Mouse (Mus musculus) hindbrain, embryonic 16.5 days (tissue): ENCODE measurements around the gene Gins1. TPM values are rescaled to one million over a fixed set of nuclear protein-coding genes. Genes with fewer than 3 reads are reported as not detected.

Experiments used
- ATAC-seq: fragments of 200-750 bp; cut with Nextera tagmentation; 2 replicates; pipeline ENCODE4 v1.8.0; 2017; ENCODE audit warnings: moderate TSS enrichment, moderate library complexity
- H3K27ac ChIP-seq: fragments of 300-500 bp; sonication (generic); 2 replicates; pipeline ENCODE4 v1.5.1; 2014; ENCODE audit warnings: low read depth, mild to moderate bottlenecking, control low read depth, low read length, moderate library complexity
- H3K27me3 ChIP-seq: fragments of 300-500 bp; sonication (generic); replicated peaks from 2 replicates; pipeline ENCODE4 v1.6.1; 2014; ENCODE audit warnings: low read length; ENCODE audit not compliant: control insufficient read depth, insufficient read depth
- H3K36me3 ChIP-seq: fragments of 300-500 bp; sonication (generic); 2 replicates; pipeline ENCODE4 v1.6.1; 2014; ENCODE audit warnings: mild to moderate bottlenecking, low read length, moderate library complexity, mixed read lengths; ENCODE audit not compliant: control insufficient read depth, insufficient read depth
- H3K4me1 ChIP-seq: fragments of 300-500 bp; sonication (generic); 2 replicates; pipeline ENCODE4 v1.6.1; 2014; ENCODE audit warnings: low read depth, low read length; ENCODE audit not compliant: control insufficient read depth, insufficient read depth
- H3K4me2 ChIP-seq: fragments of 300-500 bp; sonication (generic); 2 replicates; pipeline ENCODE4 v1.6.1; 2014; ENCODE audit warnings: mild to moderate bottlenecking, low read length, control low read depth, moderate library complexity
- H3K4me3 ChIP-seq: fragments of 300-500 bp; sonication (generic); 2 replicates; pipeline ENCODE4 v1.5.1; 2014; ENCODE audit warnings: mild to moderate bottlenecking, low read length, control low read depth, moderate library complexity
- H3K9ac ChIP-seq: fragments of 300-500 bp; sonication (generic); 2 replicates; pipeline ENCODE4 v1.6.1; 2014; ENCODE audit warnings: low read depth, mild to moderate bottlenecking, control low read depth, low read length, moderate library complexity
- H3K9me3 ChIP-seq: fragments of 300-500 bp; sonication (generic); 2 replicates; pipeline ENCODE4 v1.6.1; 2014; ENCODE audit warnings: mild to moderate bottlenecking, low read length, moderate library complexity; ENCODE audit not compliant: control insufficient read depth
- WGBS: fragments of 180-500 bp; shearing (Covaris S2); extraction: QIAGEN DNeasy Blood & Tissue Kit; methylation state at CpG from one replicate; pipeline ENCODE4 v1.1.7; 2014; 5-methylcytosine and 5-hydroxymethylcytosine counted together
- polyA plus RNA-seq: library from polyadenylated mRNA; unstranded; fragments of >200 nt; fragmentation: Nextera tagmentation; extraction: Ambion mirVana; gene quantifications from 2 replicates; pipeline ENCODE4 v1.2.1, GENCODE M21; 2015

The Gins1 gene
- 14.1 and 14.5 TPM in 2 replicates for polyA plus RNA-seq

- H3K27me3 ChIP-seq = no peaks in the 10 kb centered on the region
Measured at GRCm38 (mm10) chr2:150904936-150905450, at the start of gene Gins1. Gene Gins1 (plus strand): TSS chr2:150905400.

GRCm38 (mm10) chr2:150858724-150859487 is 46.3 kb upstream of the Gins1 start:
- H3K27me3 ChIP-seq = no peaks in the 10 kb centered on the region
- no peak for ATAC-seq
- no peak overlapping the region for H3K4me2 ChIP-seq
- no peak overlapping the region for H3K9ac ChIP-seq
- H3K36me3 ChIP-seq = no peaks in the 10 kb centered on the region
- 92% methylated on average over 9 of the region's 9 CpGs for WGBS
- no peak overlapping the region for H3K27ac ChIP-seq
- H3K4me3 ChIP-seq = no peak overlapping the region
- H3K4me1 ChIP-seq = no peaks in the 10 kb centered on the region
- no peaks in the 10 kb centered on the region for H3K9me3 ChIP-seq

More at GRCm38 (mm10) chr2:150904936-150905450, at the start of gene Gins1:
- no peak for ATAC-seq
- Histone ChIP-seq H3K9me3 (no peaks in the 10 kb centered on the region), H3K4me2 (peak within 1 kb of the TSS; percentile 86), H3K4me1 (peaks cover 16% of the 10 kb centered on the region), H3K9ac (peak within 1 kb of the TSS; percentile 97), H3K27ac (peak within 1 kb of the TSS; percentile 90), H3K4me3 (peak within 1 kb of the TSS; percentile 97), H3K36me3 (no peaks in the 10 kb centered on the region)
- WGBS = 37% methylated on average over 9 of the region's 9 CpGs

- Histone ChIP-seq H3K9ac (no peak overlapping the region), H3K27me3 (no peaks in the 10 kb centered on the region), H3K36me3 (no peaks in the 10 kb centered on the region), H3K4me3 (no peak overlapping the region), H3K9me3 (no peaks in the 10 kb centered on the region), H3K4me2 (no peak overlapping the region), H3K4me1 (no peaks in the 10 kb centered on the region), H3K27ac (no peak overlapping the region)
- 82% methylated on average over 11 of the region's 11 CpGs for WGBS
- ATAC-seq = no peak
Measured at GRCm38 (mm10) chr2:150859709-150860470, 45.3 kb upstream of the Gins1 start.

- no peak overlapping the region for H3K4me3 ChIP-seq
- no peaks in the 10 kb centered on the region for H3K27me3 ChIP-seq
- no peak overlapping the region for H3K4me2 ChIP-seq
- ATAC-seq = no peak
- H3K27ac ChIP-seq = no peak overlapping the region
- no peak overlapping the region for H3K9ac ChIP-seq
- no peaks in the 10 kb centered on the region for H3K4me1 ChIP-seq
- WGBS = 90% methylated on average over 2 of the region's 2 CpGs
- no peaks in the 10 kb centered on the region for H3K9me3 ChIP-seq
- no peaks in the 10 kb centered on the region for H3K36me3 ChIP-seq
Measured at GRCm38 (mm10) chr2:150861128-150861527, 44.1 kb upstream of the Gins1 start.

GRCm38 (mm10) chr2:150867021-150867420 is 38.2 kb upstream of the Gins1 start:
- no peaks in the 10 kb centered on the region for H3K9me3 ChIP-seq
- H3K27ac ChIP-seq = no peak overlapping the region
- H3K36me3 ChIP-seq = no peaks in the 10 kb centered on the region
- no peak overlapping the region for H3K4me2 ChIP-seq
- no peak overlapping the region for H3K9ac ChIP-seq
- H3K4me1 ChIP-seq = no peaks in the 10 kb centered on the region
- no peak for ATAC-seq
- 95% methylated on average over 2 of the region's 2 CpGs for whole genome bisulfite sequencing
- no peaks in the 10 kb centered on the region for H3K27me3 ChIP-seq
- no peak overlapping the region for H3K4me3 ChIP-seq

GRCm38 (mm10) chr2:150869446-150869845 is 35.8 kb upstream of the Gins1 start:
- 93% methylated on average over 1 of the region's 1 CpGs for WGBS
- Histone ChIP-seq H3K4me2 (no peak overlapping the region), H3K27me3 (no peaks in the 10 kb centered on the region), H3K27ac (no peak overlapping the region), H3K36me3 (no peaks in the 10 kb centered on the region), H3K4me3 (no peak overlapping the region), H3K4me1 (no peaks in the 10 kb centered on the region), H3K9ac (no peak overlapping the region), H3K9me3 (no peaks in the 10 kb centered on the region)
- no peak for ATAC-seq

- Histone ChIP-seq H3K36me3 (no peaks in the 10 kb centered on the region), H3K4me2 (no peak overlapping the region), H3K27ac (no peak overlapping the region), H3K4me3 (no peak overlapping the region), H3K9me3 (no peaks in the 10 kb centered on the region), H3K4me1 (no peaks in the 10 kb centered on the region), H3K9ac (no peak overlapping the region), H3K27me3 (no peaks in the 10 kb centered on the region)
- WGBS = 82% methylated on average over 1 of the region's 1 CpGs
- ATAC-seq = no peak
Measured at GRCm38 (mm10) chr2:150874508-150874907, 30.7 kb upstream of the Gins1 start.

- Histone ChIP-seq H3K4me1 (no peaks in the 10 kb centered on the region), H3K4me2 (no peak overlapping the region), H3K4me3 (no peak overlapping the region), H3K36me3 (no peaks in the 10 kb centered on the region), H3K27ac (no peak overlapping the region), H3K27me3 (no peaks in the 10 kb centered on the region), H3K9me3 (no peaks in the 10 kb centered on the region), H3K9ac (no peak overlapping the region)
- no peak for ATAC-seq
- WGBS = 98% methylated on average over 1 of the region's 1 CpGs
Measured at GRCm38 (mm10) chr2:150875226-150875625, 30.0 kb upstream of the Gins1 start.

GRCm38 (mm10) chr2:150877561-150877960 is 27.6 kb upstream of the Gins1 start:
- Histone ChIP-seq H3K4me3 (no peak overlapping the region), H3K4me1 (no peaks in the 10 kb centered on the region), H3K4me2 (no peak overlapping the region), H3K9me3 (no peaks in the 10 kb centered on the region), H3K27me3 (no peaks in the 10 kb centered on the region), H3K27ac (no peak overlapping the region), H3K9ac (no peak overlapping the region), H3K36me3 (no peaks in the 10 kb centered on the region)
- no peak for ATAC-seq
- WGBS = 82% methylated on average over 4 of the region's 4 CpGs
